Mouse (Mus musculus): ENCODE measurements around the gene Ube2j1.

Ube2j1 gene

GRCm38 (mm10) chr4:33018361-33018999, 12.7 kb upstream of the Ube2j1 start:
- peak; percentile 57 for DNase-seq (ENCODE audit: low spot score)

- DNase-seq (ENCODE audit: low spot score), result no peak
These were observed 6.8 kb upstream of the Ube2j1 start for GRCm38 (mm10) chr4:33024420-33024819.

- no peak for DNase-seq (ENCODE audit: low spot score)
These were observed 2.1 kb upstream of the Ube2j1 start for GRCm38 (mm10) chr4:33029104-33029503.

- no peak for DNase-seq (ENCODE audit: low spot score)
These were observed 687 bp upstream of the Ube2j1 start for GRCm38 (mm10) chr4:33030264-33031194.

GRCm38 (mm10) chr4:33032045-33032444, 829 bp downstream of the Ube2j1 start:
- DNase-seq (ENCODE audit: low spot score), result no peak

GRCm38 (mm10) chr4:33033515-33033914, 2.3 kb downstream of the Ube2j1 start:
- no peak for DNase-seq (ENCODE audit: low spot score)

GRCm38 (mm10) chr4:33039826-33040225, 8.6 kb downstream of the Ube2j1 start:
- no peak for DNase-seq (ENCODE audit: low spot score)

- DNase-seq (ENCODE audit: low spot score), result no peak
These were observed 18.4 kb downstream of the Ube2j1 start for GRCm38 (mm10) chr4:33049601-33050000.

GRCm38 (mm10) chr4:33052055-33052454, 20.8 kb downstream of the Ube2j1 start:
- no peak for DNase-seq (ENCODE audit: low spot score)

GRCm38 (mm10) chr4:33052650-33053049, 21.4 kb downstream of the Ube2j1 start:
- no peak for DNase-seq (ENCODE audit: low spot score)

- no peak for DNase-seq (ENCODE audit: low spot score)
These were observed 23.2 kb downstream of the Ube2j1 start for GRCm38 (mm10) chr4:33054426-33054825.

- no peak for DNase-seq (ENCODE audit: low spot score)
These were observed 25.1 kb downstream of the Ube2j1 start for GRCm38 (mm10) chr4:33056317-33056716.

GRCm38 (mm10) chr4:33057890-33058687, 26.9 kb downstream of the Ube2j1 start:
- no peak for DNase-seq (ENCODE audit: low spot score)

GRCm38 (mm10) chr4:33061158-33061557, 29.9 kb downstream of the Ube2j1 start:
- no peak for DNase-seq (ENCODE audit: low spot score)

- DNase-seq (ENCODE audit: low spot score), result no peak
These were observed 31.8 kb downstream of the Ube2j1 start, which contains the start of gene Gabrr2 for GRCm38 (mm10) chr4:33062981-33063380. TSS of gene Gabrr2 (plus strand) at chr4:33062999.

- DNase-seq (ENCODE audit: low spot score), result no peak
These were observed 33.8 kb downstream of the Ube2j1 start for GRCm38 (mm10) chr4:33064986-33065385.

GRCm38 (mm10) chr4:33066223-33066960, 35.2 kb downstream of the Ube2j1 start:
- DNase-seq (ENCODE audit: low spot score), result no peak

GRCm38 (mm10) chr4:33067331-33067730, 36.1 kb downstream of the Ube2j1 start:
- DNase-seq (ENCODE audit: low spot score), result no peak

- no peak for DNase-seq (ENCODE audit: low spot score)
These were observed 36.6 kb downstream of the Ube2j1 start for GRCm38 (mm10) chr4:33067826-33068225.

GRCm38 (mm10) chr4:33068894-33069293, 37.7 kb downstream of the Ube2j1 start:
- DNase-seq (ENCODE audit: low spot score), result no peak

GRCm38 (mm10) chr4:33070326-33070725, 39.1 kb downstream of the Ube2j1 start:
- DNase-seq (ENCODE audit: low spot score), result no peak

GRCm38 (mm10) chr4:33071337-33071736, 40.1 kb downstream of the Ube2j1 start:
- no peak for DNase-seq (ENCODE audit: low spot score)
